Mouse (Mus musculus): ENCODE results near the gene Hoxb1.

Hoxb1 gene

DNA sequence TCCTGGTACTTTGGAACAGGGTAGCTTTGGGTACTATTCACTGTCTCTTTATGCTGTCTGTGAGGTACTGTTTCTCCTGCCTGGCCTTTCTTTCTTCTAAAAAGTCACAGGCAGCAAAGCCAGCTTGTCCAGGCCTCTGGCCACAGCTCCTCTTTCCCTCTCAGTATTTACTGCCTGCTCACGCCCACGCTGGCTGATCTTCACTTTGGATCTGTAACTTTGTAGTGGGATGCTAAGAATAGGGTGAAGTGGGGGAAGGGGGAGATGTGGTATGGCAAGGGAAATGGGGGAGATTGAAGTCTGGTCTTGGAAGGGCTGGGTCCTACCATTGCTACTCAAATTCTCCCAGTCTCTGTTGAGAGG is 31.6 kb upstream of the Hoxb1 start:
- no peak for DNase-seq (ENCODE audit: low spot score in 2 of 2)

DNA sequence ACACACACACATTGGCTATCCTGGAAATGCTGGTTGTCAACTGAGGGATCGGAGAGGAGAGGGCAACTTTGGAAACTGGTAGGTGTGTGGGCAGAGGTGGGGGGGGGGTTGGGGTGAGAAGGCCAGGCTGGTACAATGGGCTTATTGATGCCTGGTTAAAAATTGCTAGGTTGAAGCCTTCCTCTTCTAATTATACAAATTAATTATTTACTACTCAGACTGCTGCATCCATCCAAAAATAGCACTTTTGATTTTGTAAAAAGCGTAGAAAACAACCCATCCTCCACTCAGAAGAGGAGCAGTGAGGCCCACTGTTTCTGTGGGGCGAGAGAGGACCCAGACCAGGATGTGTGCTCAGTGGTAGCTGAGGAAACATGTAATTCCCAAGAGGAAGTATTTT is 30.6 kb upstream of the Hoxb1 start:
- DNase-seq (ENCODE audit: low spot score in 2 of 2): no peak

DNA sequence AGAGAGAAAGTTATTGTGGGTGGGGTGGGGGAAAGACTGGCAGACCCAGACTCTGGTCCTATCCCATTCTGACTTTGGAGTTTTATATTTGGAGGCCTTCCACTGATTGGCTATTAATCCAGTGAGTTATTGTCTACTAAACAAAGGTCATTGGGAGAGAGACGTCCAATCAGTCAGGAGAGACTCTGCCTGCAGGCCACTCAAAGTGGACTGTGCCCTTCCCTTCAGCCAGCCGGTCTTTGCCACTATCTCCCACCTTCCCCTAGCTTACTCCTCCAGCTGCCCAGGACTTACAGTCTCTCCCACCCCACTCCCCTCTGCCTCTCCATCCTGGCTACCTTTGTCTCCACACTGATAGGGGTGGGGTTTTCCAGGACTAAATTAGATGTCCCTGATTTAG is 29.0 kb upstream of the Hoxb1 start:
- no peak for DNase-seq (ENCODE audit: low spot score in 2 of 2)

DNA sequence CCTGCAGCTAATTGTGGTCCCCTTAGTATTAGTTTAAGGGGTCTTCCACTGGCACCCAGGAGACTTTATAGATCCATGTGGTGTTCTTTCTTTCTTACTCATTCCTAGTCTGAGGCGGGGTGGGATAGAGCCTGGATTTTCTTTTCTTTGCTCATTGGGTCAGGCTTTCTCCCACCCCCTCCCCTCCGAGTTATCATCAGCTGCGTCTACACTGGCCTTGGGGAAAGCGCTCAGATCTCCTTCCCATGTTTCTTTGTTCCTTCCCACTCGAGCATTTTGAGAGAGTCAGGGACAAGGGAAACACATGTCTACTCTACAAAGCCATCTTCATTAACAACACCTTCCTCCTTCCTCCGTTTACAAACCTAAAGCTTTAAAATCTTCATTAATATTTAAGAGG is 28.5 kb upstream of the Hoxb1 start:
- DNase-seq (ENCODE audit: low spot score in 2 of 2): no peak

DNA sequence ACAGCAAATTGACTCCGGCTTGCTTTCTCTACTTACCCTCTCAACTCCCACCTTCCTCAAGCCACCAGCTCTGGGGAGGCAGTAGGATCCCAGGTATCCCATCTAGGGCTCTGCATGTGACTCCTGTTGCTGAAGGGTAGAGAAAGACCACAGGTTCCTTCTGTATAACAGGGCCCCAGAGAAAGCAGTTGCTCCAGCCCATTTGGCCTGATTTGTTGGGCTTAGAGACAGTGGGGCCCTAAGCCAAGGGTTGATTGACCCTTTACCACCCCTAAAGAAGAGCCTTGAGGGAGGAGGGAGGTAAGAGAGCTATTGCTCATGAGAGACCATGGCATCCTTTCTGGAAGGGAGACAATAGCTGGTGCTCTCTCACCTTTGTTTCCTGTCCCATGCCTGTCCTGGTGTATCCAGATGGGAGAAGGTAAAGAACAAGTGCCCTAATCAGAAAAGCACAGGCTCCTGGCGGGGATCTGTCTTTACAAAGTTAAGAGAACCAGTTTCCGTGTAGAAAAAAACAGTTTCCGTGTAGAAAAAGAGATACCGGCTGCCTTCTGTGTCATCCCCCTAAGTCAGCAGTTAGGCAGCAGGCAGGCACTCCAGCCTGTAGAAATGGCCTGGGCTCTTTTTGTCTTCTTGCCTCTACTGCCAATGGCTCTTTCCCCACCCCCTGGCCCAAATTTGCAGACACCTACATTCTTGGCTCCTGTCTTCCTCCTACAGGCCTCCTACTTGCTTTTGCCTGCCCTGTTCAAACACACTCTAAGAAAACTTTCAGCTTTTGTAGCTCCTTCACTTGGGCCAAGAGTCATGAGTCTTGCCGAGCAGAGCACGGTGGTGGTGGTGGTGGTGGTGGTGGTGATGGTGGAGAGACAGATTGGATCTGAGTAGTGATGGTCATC is 26.3 kb upstream of the Hoxb1 start:
- no peak for DNase-seq (ENCODE audit: low spot score in 2 of 2)

DNA sequence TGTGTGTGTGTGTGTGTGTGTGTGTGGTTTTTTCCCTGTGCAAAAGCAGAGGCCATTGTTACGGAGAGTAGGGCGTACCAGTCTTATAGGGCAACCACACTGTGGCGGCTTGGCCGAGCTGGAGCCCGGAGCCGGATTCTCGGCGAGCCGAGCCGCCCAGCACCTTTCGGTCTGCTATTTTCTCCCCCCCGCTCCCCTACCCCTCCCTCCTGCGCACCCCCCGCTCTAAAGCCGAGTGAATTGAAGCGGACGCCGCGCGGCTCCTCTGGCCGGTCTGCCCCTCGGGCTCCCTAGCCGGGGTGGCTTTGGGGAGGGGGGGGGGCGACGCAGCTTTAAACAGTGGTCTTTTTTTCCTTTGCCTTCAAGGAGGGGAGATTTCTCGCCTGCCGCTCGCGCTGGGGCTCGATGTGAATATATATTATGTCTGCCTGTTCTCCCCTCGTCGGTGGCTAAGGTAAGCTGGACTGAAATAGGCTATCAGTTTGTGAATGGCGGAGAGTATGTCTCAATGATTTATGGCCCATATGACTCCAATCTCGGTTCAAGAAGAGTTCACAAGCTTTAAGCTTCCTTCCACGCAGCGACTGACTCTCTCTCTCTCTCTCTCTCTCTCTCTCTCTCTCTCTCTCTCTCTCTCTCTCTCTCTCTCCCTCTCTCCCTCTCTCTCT is 24.7 kb upstream of the Hoxb1 start:
- DNase-seq (ENCODE audit: low spot score in 2 of 2): no peak

DNA sequence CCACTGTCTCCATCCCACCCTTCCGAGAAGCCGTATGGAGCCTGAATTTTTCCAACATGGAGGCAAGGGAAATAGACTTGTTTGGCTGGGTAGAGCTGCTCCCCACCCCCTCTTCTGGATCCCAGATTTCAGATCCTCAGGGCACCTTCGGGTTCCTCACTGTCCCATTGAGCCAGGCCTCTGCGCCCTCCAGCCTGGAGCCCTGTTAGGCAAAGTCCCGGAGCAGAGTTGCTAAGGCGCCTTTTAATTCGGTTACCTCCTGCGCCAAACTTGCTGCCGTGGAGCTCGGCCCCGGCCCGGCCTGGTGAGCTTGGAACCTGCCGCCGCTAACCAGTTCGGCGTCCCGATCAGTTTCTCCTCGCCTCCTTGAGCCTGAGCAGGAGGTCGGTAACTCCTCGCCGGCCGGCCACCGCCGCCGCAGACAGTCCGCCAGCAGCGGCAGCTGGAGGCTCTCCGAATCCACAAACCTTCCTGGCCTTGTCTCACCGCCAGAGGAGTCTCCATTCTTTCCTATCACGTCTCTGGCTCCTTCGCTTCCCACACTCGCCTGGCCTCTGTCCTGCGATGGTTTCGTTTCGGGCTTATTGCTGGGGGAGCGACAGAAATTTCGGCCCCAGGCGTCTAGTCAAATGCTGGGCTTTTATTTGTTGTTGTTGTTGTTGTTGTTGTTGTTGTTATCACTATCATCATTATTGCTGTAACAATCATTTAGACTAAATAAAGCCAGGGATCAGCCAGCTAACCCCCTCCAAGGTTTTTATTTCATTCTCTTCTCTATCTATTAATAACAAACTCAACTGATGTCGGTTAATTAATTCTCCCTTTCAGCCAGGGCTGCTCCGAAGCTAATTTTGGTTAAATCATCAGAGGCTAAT is 23.6 kb upstream of the Hoxb1 start:
- DNase-seq (ENCODE audit: low spot score in 2 of 2): no peak

DNA sequence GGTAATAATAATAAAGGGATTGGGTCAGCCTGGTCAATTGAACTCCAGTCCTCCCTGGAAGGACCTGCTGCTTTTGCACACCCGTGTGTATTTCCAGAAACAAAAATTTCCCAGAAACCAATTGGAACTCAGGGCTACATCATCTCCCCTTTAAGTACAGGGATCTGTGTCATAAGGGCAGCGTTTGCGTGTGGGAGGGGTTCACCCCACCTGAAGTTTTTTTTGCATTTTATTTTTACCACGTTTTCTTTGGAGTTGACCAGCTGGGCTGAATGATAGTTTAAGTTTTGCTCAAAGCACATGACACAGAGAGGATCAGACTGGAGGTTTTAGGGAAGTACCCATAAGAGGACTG is 23.0 kb upstream of the Hoxb1 start:
- no peak for DNase-seq (ENCODE audit: low spot score in 2 of 2)

DNA sequence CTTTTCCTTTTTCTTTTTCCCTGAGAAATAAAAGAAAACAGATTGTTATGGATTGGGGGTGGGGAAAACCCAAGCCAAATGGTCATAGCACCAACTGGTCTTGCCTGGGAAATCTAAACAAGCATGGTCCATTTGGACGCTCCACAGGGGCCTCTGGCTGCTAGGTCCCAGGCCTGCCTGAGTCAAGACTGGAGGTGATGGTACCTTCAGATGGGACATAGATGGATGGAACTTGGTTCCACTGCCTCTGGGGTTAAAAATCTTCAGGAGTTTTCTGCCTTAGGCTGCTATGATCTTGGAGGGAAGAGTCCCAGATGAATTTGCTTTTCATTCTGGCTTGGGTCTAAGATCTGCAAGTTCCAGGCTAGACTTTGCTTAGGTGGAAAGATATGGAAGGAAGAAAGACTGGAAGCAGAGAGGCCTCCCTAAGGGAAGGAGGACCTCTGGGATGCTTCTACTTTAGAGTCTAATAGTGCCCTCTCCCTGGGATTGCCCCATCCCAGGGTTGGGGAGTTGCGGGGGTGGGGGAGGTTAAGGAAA is 22.3 kb upstream of the Hoxb1 start:
- DNase-seq (ENCODE audit: low spot score in 2 of 2): no peak

DNA sequence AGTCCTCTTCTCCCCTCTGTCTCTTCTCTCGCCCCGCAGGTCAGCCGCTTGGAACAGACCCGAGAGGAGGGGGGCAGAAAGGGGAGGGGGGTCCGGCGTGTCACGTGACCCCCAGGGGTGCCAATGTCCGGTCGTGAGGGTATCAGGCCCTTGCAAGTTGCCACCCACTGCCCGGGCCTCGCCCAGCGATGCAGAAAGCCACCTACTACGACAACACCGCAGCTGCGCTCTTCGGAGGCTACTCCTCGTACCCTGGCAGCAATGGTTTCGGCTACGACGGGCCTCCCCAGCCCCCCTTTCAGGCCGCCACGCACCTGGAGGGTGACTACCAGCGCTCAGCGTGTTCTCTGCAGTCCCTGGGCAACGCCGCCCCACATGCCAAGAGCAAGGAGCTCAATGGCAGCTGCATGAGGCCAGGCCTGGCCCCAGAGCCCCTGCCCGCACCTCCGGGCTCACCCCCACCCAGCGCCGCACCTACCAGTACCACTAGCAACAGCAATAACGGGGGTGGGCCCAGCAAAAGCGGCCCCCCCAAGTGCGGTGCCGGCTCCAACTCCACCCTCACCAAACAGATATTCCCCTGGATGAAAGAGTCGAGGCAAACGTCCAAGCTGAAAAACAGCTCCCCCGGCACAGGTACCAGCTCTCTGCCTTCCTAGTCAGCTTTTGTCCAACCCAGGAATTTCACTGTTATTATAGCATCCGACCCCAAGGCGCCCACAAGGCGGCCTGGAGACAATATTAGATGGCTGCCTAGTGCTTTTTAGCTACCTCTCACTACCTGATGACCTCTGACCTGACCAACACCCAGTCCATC is 21.3 kb upstream of the Hoxb1 start:
- DNase-seq (ENCODE audit: low spot score in 2 of 2): no peak

DNA sequence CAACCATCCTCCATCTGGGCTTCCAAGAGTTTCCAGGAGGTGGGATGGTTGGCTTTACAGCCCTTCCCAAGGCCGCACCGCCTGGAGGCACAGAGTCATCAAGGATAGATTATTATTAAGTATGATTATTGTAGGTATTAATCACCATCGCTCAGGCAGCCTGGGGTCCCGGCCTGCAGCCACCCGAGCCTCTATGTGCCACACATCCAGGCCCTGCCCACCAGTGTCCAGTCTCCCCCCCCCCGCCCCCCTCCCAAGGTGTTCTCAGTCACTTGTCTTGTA is 20.7 kb upstream of the Hoxb1 start:
- no peak for DNase-seq (ENCODE audit: low spot score in 2 of 2)

DNA sequence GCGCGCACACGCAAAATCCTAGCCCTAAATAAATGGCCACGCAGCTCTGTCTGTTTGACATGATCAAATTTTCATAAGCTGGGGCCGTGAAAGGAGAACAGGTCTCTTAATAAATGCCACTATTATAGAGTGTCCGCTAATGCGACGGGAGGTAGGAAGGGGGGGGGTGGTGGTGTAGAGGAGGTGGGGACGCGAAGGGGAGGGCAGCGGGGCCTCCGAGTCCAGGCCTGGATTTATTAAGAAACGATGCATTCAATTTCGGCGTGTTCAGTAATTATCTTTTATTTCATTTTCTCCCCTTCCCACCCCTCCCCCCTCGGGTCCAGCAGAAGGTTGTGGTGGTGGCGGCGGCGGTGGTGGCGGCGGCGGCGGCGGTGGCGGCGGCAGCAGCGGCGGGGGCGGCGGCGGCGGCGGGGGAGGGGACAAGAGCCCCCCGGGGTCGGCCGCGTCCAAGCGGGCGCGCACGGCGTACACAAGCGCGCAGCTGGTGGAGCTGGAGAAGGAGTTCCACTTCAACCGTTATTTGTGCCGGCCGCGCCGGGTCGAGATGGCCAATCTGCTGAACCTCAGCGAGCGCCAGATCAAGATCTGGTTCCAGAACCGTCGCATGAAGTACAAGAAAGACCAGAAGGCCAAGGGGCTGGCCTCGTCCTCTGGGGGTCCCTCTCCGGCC is 20.2 kb upstream of the Hoxb1 start:
- no peak for DNase-seq (ENCODE audit: low spot score in 2 of 2)

DNA sequence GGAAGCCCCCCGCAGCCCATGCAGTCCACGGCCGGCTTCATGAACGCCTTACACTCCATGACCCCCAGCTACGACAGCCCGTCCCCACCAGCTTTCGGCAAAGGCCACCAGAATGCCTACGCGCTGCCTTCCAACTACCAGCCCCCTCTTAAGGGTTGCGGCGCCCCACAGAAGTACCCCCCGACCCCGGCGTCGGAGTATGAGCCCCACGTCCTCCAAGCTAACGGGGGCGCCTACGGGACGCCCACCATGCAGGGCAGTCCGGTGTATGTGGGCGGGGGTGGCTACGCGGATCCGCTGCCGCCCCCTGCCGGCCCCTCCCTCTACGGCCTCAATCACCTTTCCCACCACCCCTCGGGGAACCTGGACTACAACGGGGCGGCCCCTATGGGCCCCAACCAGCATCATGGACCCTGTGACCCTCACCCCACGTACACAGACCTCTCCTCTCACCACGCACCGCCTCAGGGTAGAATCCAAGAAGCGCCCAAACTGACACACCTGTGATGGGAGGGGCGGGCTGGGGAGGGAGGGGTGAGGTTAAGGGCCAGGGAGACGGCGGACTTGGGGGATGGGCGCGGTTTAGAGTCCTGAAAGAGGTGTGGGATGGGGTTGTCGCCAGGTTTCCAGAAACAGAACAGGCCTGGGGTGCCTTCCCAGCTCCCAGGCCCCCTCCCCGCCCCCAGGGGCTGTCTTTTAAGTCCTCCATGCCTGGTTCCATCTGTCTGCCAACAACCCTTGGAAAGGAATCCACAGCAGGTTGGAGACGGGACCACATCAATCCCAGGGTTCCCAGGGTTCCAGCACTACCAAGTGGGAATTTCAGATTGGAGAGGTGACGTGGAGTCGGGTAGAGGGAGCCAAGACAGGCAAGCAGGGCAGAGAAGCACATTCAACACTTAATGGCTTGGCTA is 19.4 kb upstream of the Hoxb1 start:
- DNase-seq (ENCODE audit: low spot score in 2 of 2): no peak

DNA sequence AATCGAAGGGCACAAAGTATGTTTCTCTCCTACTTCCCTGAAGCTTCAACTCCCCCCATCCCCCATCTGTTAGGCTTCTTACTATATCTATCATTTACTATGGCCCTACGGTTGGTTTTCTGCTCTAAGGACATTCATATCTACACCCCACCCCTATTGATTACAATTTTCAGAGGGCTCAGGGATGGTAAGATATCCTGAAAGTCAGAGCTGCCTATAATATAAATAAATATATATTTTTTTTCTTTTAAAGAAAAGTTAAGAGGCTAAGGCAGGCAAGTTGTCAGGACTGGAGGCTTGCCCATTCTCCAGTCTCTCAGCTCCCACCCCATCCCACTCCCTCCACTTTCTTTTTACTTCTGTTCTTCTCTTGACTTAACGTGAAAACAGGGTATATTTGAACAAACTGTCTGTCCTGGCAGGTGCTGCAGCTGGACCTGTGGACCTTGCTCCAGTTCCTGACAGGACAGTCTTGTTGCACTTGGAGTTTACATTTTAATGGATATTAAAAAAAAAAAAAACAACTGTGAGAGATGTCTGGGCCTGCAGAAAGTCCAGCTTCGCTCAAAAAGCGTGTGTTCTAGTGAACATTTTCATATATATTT is 18.5 kb upstream of the Hoxb1 start:
- no peak for DNase-seq (ENCODE audit: low spot score in 2 of 2)

DNA sequence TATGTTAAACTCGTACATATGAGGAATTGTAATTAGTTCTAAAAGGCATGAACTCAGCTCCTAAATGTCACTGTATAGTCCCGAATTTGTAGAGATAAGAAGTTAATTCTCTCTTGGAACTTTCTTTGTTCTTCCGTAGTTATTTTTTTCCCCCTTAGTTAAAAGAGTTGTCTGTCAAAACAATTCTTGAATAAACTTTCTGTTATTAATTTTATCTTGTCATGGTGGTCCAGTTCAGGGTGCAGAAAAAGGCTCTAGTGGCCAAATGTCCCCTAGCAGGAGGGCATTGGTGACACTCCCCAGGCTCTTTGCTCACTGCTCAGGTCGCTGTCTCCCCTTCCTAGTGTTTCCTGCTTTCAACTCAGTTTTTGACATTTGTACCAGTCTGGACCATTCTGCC is 17.8 kb upstream of the Hoxb1 start:
- DNase-seq (ENCODE audit: low spot score in 2 of 2): no peak

DNA sequence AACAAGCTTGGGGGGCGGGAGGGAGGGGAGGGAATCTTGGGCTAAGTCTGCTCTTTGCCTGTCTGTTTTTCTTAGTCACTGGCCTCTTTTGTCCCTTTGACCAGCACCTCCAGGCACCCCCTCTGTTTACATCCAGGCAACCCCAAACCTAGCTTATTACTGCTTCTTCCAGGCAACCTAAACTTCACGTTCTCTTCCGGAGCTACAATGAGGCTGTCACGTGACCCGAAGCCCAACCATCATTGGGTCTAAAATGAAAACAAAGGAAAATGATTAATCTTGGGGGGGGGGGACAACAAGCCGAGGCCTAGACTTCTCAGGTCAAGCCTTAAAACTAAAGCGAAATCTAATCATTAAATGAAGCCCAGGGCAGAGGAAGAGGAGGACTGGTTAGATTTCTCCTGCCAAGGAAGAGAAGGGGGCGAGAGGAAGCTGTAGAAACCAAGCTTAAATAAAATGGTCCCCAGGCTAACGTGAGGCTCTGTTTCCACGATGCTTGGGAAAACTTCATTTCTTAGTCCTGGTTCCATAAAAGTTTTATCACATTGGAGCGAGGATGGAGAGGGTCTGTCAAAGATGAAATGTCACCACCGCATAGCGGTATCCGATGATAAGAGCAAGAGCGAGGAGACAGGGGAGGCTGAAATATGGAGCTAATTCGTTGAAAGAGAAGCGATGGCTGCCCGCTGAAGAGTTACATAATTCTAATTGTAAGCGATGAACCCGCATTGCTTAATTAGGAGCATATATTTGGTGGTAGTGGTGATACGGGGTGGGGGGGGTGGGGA is 17.2 kb upstream of the Hoxb1 start:
- no peak for DNase-seq (ENCODE audit: low spot score in 2 of 2)

DNA sequence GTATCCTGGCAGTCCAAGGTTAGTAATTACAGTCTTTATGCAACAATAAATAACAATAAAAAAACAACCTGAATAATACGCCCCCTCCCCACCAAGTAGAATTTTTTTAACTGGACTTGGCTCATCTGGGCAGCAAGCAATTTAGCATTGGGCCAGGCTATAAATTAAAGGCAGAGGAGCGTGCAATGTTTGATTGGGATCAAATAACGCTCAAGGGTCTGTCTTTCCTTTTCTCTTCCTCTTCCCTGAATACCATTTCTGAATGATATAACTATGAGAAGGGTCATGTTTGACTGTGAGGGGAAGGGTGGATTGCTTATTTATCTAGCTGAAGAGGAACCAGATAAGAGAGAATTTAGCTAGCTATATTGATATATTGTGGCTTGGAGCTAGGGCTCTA is 16.6 kb upstream of the Hoxb1 start:
- no peak for DNase-seq (ENCODE audit: low spot score in 2 of 2)

DNA sequence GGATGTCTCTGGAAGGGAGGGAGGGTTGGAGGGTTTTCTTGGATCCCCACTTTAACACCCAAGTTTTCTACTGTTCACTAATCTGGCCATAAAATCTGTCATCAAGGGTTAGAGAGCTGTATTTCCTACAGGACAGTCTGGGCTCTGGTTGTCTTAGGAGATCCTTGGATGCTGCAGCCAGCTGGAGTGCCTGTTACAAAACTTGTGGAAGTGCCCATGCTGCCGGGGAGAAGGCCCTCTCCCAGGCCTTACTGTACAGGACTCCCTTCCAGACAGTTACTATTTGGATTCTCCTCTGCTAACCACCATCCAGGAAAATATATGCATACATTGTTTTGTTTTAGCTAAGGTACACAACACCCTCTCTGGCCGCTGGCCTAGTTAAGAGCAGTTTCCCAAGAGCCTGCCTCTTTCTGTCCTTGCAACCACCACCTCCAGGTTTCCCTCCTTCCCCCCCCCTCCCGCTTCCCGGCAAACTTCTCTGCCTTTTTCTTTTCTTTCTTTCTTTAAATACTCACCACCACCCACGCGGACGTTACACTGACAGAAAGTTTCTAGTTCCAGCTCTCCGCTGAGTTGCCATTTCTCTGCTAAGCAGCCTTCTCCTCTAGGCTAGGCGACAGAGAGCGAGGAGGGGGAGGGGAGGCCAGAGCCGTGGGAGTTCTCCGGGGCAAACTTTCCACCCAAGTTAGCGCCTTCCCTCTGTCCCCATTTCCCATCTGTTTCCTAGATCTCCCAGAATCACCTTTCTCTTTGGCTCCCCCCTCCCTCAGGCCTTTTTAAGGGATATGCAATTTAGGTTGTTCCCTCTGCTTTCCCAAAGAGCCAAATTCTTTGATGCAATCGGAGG is 15.8 kb upstream of the Hoxb1 start:
- DNase-seq (ENCODE audit: low spot score in 2 of 2): no peak
